Mouse (Mus musculus) stomach, postnatal 0 days (tissue): ENCODE data around the gene Vmn1r85.

Experiments
- CTCF ChIP-seq: IDR thresholded peaks from 2 replicates; pipeline ENCODE4 v1.5.1; 2016; ENCODE audit warnings: antibody characterized with exemption, low read depth, mild to moderate bottlenecking, moderate library complexity
- EP300 ChIP-seq: optimal IDR thresholded peaks from 2 replicates; pipeline ENCODE3; 2016; ENCODE audit warnings: antibody characterized with exemption

DNA sequence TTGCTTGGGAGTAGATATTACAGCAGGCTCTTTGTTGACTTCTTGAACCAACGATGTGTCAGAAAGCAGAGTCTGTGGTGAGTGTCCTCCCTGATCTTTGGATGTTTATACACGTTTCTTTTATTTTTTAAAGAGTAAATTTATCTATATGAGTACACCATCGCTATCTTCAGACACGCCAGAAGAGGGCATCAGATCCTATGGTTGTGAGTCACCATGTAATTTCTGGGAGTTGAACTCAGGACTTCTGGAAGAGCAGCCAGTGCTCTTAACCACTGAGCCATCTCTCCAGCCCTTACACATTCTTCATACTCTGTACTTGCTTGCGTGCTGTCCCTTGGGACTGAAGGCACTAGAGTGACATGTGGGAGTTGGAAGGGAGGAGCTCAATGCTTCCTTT lies 22.7 kb downstream of the Vmn1r85 start:
- no peak for TF ChIP-seq EP300
- no peak for TF ChIP-seq CTCF
